Mouse (Mus musculus): ENCODE measurements around the gene Trp53tg5. TPM values are rescaled to one million over a fixed set of nuclear protein-coding genes. Genes with fewer than 3 reads are reported as not detected.

Gene Trp53tg5
- polyA plus RNA-seq, 1 experiment from 2014 or later, result not detected

DNA sequence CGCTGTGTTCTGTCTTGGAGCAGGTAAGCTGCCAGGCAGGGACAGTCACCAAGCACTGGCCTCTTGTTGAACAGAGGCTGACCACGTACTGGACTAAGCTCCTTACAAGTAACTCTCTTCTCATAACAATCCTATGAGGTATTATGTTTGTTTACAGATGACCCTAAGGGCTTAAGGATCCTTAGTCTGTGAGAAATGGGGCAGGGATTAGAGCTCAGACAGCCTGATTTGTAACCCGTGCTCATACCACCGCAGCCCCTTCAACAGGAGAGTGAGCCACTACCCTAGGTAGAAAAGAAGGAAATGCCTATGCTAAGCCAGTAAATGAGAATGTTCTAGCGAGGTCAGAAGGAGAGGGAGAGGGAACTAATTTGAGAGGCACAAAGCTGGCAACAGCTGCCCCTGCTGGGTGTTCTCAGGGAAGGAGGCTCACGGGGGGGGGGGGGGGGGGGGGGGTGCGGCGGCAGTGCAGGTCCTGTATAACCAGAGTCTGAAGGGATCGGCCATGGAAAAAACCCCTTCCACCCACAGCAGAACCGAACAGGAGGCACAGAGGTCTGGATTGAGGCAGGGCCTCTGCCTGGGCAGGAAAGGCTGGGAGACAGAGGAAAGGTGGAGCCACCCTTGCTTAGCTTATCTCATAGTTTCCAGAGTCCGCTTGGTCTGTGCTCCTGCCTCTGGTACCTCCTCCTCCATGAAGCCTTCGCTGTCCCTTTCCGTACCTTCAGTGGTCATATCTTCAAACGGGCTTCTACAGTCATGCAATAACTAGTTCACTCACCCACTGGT lies 38.8 kb upstream of the Trp53tg5 start:
- WGBS, result 63% methylated on average over 14 of the region's 14 CpGs
- Histone ChIP-seq H3K4me1 (0 out of 2 replicates have a peak, but pooled peaks cover 5% of the 10 kb centered on the region), H3K9me3 (0 out of 2 replicates have a peak, but pooled peaks cover 5% of the 10 kb centered on the region), H3K36me3 (replicated peaks) (peaks cover 16% of the 10 kb centered on the region), H3K27ac (replicated peaks) (no peak overlapping the region), H3K4me3 (no peak overlapping the region), H3K27me3 (replicated peaks; ENCODE audit: low read depth, poor library complexity, severe bottlenecking) (no peaks in the 10 kb centered on the region)
- DNase-seq (ENCODE audit: low spot score), result no peak

DNA sequence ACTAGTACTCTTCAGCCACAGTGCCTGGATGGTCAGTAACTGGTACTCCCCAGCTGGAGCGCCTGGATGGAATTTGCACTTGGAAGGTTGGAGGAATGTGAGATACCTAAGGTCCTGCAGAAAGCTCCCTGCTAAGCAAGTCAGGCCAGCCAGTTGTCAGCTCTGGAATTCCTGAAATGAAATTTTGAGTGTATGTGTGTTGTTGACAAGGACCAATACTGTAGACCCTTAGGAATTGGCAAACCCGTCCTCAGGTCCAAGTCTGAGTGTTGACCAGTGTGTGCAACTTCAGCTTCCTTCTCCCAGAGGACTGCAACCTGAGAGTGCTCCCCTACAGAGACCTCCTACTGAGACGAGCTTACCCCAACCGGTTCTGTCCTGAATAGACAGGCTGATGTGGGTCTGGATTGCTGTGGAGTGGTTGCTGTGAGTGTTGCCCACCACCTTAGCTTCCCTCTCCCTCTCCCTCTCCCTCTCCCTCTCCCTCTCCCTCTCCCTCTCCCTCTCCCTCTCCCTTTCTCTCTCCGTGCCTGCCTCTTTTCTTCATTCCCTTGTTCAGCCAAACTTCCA lies 37.2 kb upstream of the Trp53tg5 start:
- 0 out of 2 replicates have a peak, but pooled peaks cover 5% of the 10 kb centered on the region for H3K4me1 ChIP-seq
- 38% methylated on average over 5 of the region's 5 CpGs for WGBS
- no peak overlapping the region for H3K4me3 ChIP-seq
- peak overlapping the region; percentile 61; the same call in 1 of the 2 replicates for H3K27ac ChIP-seq (replicated peaks)
- no peak for DNase-seq (ENCODE audit: low spot score)
- H3K36me3 ChIP-seq (replicated peaks), result peaks cover 32% of the 10 kb centered on the region
- H3K9me3 ChIP-seq, result no peaks in the 10 kb centered on the region
- no peaks in the 10 kb centered on the region for H3K27me3 ChIP-seq (replicated peaks; ENCODE audit: low read depth, poor library complexity, severe bottlenecking)

GRCm38 (mm10) chr2:164507811-164508210 lies 34.3 kb upstream of the Trp53tg5 start:
- DNase-seq (ENCODE audit: low spot score), result no peak
- H3K9me3 ChIP-seq, result peaks cover 12% of the 10 kb centered on the region; the same call in 1 of the 2 replicates
- H3K4me3 ChIP-seq, result no peak overlapping the region
- 0 out of 2 replicates have a peak, but pooled peaks cover 5% of the 10 kb centered on the region for H3K4me1 ChIP-seq
- no peaks in the 10 kb centered on the region for H3K27me3 ChIP-seq (replicated peaks; ENCODE audit: low read depth, poor library complexity, severe bottlenecking)
- 87% methylated on average over 19 of the region's 19 CpGs for WGBS
- H3K27ac ChIP-seq (replicated peaks), result no peak overlapping the region
- H3K36me3 ChIP-seq (replicated peaks), result peaks cover 61% of the 10 kb centered on the region

- 93% methylated on average over 4 of the region's 4 CpGs for WGBS
Observed at GRCm38 (mm10) chr2:164505619-164506347, 32.3 kb upstream of the Trp53tg5 start.

GRCm38 (mm10) chr2:164504919-164505318 lies 31.4 kb upstream of the Trp53tg5 start:
- Histone ChIP-seq H3K9me3 (peaks cover 12% of the 10 kb centered on the region; the same call in 1 of the 2 replicates), H3K36me3 (replicated peaks) (peaks cover 90% of the 10 kb centered on the region), H3K27ac (replicated peaks) (no peak overlapping the region), H3K27me3 (replicated peaks; ENCODE audit: low read depth, poor library complexity, severe bottlenecking) (no peaks in the 10 kb centered on the region), H3K4me1 (no peaks in the 10 kb centered on the region), H3K4me3 (no peak overlapping the region)
- 92% methylated on average over 3 of the region's 3 CpGs for WGBS
- no peak for DNase-seq (ENCODE audit: low spot score)

More at GRCm38 (mm10) chr2:164505619-164506347, 32.3 kb upstream of the Trp53tg5 start:
- Histone ChIP-seq H3K27ac (replicated peaks) (no peak overlapping the region), H3K27me3 (replicated peaks; ENCODE audit: low read depth, poor library complexity, severe bottlenecking) (no peaks in the 10 kb centered on the region), H3K9me3 (peaks cover 12% of the 10 kb centered on the region; the same call in 1 of the 2 replicates), H3K4me3 (no peak overlapping the region), H3K4me1 (0 out of 2 replicates have a peak, but pooled peaks cover 1% of the 10 kb centered on the region), H3K36me3 (replicated peaks) (peaks cover 81% of the 10 kb centered on the region)
- DNase-seq (ENCODE audit: low spot score), result no peak

DNA sequence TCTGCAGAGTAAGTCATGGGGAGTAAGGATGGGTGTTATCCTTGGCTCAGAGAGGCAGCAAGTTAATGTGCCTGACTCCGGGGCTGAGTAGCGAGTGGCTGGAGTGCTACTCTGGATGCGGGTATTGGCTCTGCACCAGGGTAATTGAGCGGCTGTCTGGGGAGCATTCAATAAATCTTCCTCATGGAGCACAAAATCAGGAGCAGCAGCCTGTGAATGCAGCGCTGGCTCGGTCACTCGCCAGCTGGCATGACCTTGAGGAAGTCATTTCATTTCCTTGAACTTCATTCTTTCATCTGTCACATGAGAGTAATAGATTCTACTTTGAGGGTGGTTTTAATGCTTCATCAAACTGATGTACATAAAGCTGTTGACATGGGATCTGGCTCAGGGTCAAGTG lies 27.0 kb upstream of the Trp53tg5 start:
- H3K4me1 ChIP-seq, result peaks cover 10% of the 10 kb centered on the region

GRCm38 (mm10) chr2:164499317-164499716 lies 25.8 kb upstream of the Trp53tg5 start:
- H3K36me3 ChIP-seq (replicated peaks), result peaks cover 52% of the 10 kb centered on the region
- H3K27me3 ChIP-seq (replicated peaks; ENCODE audit: low read depth, poor library complexity, severe bottlenecking), result 0 out of 2 replicates have a peak, but pooled peaks cover 2% of the 10 kb centered on the region
- no peak overlapping the region for H3K27ac ChIP-seq (replicated peaks)
- 74% methylated on average over 5 of the region's 5 CpGs for WGBS
- peaks cover 10% of the 10 kb centered on the region for H3K4me1 ChIP-seq
- 0 out of 2 replicates have a peak, but pooled peaks cover 2% of the 10 kb centered on the region for H3K9me3 ChIP-seq
- no peak overlapping the region for H3K4me3 ChIP-seq
- no peak for DNase-seq (ENCODE audit: low spot score)

More for the DNA sequence above, 27.0 kb upstream of the Trp53tg5 start:
- no peak for DNase-seq (ENCODE audit: low spot score)
- Histone ChIP-seq H3K36me3 (replicated peaks) (peaks cover 64% of the 10 kb centered on the region), H3K4me3 (no peak overlapping the region), H3K9me3 (peaks cover 12% of the 10 kb centered on the region; the same call in 1 of the 2 replicates), H3K27me3 (replicated peaks; ENCODE audit: low read depth, poor library complexity, severe bottlenecking) (no peaks in the 10 kb centered on the region), H3K27ac (replicated peaks) (no peak overlapping the region)
- 91% methylated on average over 7 of the region's 7 CpGs for WGBS

DNA sequence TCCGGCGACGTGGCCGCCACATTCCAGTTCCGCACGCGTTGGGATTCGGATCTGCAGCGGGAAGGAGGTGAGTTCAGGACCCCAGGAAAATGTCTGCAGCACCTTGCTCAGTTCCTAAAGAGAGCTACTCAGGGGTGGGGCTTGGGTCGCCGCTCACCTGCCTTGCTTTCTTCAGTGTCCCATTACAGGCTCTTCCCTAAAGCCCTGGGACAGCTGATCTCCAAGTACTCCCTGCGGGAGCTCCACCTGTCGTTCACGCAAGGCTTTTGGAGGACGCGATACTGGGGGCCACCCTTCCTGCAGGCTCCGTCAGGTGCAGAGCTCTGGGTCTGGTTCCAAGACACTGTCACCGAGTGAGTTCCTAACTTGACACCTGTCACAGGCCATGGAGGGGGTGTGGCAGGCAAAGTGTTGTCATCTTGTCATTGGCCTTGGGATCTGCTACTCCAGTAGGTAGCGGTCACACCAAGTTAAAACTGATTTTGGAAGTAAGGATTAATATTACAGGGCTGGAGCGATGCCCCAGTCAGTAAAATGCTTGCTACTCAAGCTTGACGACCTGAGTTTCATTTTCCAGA lies 24.3 kb upstream of the Trp53tg5 start:
- Histone ChIP-seq H3K36me3 (replicated peaks) (peaks cover 36% of the 10 kb centered on the region), H3K9me3 (no peaks in the 10 kb centered on the region), H3K27me3 (replicated peaks; ENCODE audit: low read depth, poor library complexity, severe bottlenecking) (0 out of 2 replicates have a peak, but pooled peaks cover 4% of the 10 kb centered on the region), H3K4me3 (peak overlapping the region; percentile 95), H3K4me1 (peaks cover 10% of the 10 kb centered on the region), H3K27ac (replicated peaks) (peak overlapping the region; percentile 86)
- no peak for DNase-seq (ENCODE audit: low spot score)
- 6% methylated on average over 21 of the region's 21 CpGs for WGBS

- H3K36me3 ChIP-seq (replicated peaks), result peaks cover 29% of the 10 kb centered on the region
- H3K9me3 ChIP-seq, result no peaks in the 10 kb centered on the region
- peaks cover 10% of the 10 kb centered on the region for H3K4me1 ChIP-seq
- H3K27me3 ChIP-seq (replicated peaks; ENCODE audit: low read depth, poor library complexity, severe bottlenecking), result 0 out of 2 replicates have a peak, but pooled peaks cover 4% of the 10 kb centered on the region
- DNase-seq (ENCODE audit: low spot score), result peak; percentile 90
- H3K4me3 ChIP-seq, result peak within 1 kb of the TSS; percentile 95
- peak within 1 kb of the TSS; percentile 86 for H3K27ac ChIP-seq (replicated peaks)
- WGBS, result 4% methylated on average over 43 of the region's 43 CpGs
Observed at GRCm38 (mm10) chr2:164496847-164497690, 23.5 kb upstream of the Trp53tg5 start, which contains the start of gene Pigt. Gene Pigt, plus strand, starts transcription at chr2:164497520.

- WGBS, result 76% methylated on average over 1 of the region's 1 CpGs
- Histone ChIP-seq H3K4me3 (peak overlapping the region; percentile 95), H3K4me1 (peaks cover 10% of the 10 kb centered on the region), H3K9me3 (no peaks in the 10 kb centered on the region), H3K36me3 (replicated peaks) (peaks cover 22% of the 10 kb centered on the region), H3K27me3 (replicated peaks; ENCODE audit: low read depth, poor library complexity, severe bottlenecking) (0 out of 2 replicates have a peak, but pooled peaks cover 4% of the 10 kb centered on the region), H3K27ac (replicated peaks) (no peak overlapping the region)
- DNase-seq (ENCODE audit: low spot score), result no peak
Observed at GRCm38 (mm10) chr2:164496331-164496730, 22.8 kb upstream of the Trp53tg5 start.

GRCm38 (mm10) chr2:164494126-164494525 lies 20.6 kb upstream of the Trp53tg5 start:
- peaks cover 6% of the 10 kb centered on the region; the same call in 1 of the 2 replicates for H3K36me3 ChIP-seq (replicated peaks)
- WGBS, result 47% methylated on average over 2 of the region's 2 CpGs
- H3K4me1 ChIP-seq, result peaks cover 10% of the 10 kb centered on the region
- H3K9me3 ChIP-seq, result no peaks in the 10 kb centered on the region
- H3K27me3 ChIP-seq (replicated peaks; ENCODE audit: low read depth, poor library complexity, severe bottlenecking), result peaks cover 18% of the 10 kb centered on the region
- no peak overlapping the region for H3K4me3 ChIP-seq
- H3K27ac ChIP-seq (replicated peaks), result no peak overlapping the region
- DNase-seq (ENCODE audit: low spot score), result no peak
